Mouse (Mus musculus) megakaryocyte, embryonic 14.5 days (primary cell): ENCODE results near the gene Nptx2. TPM values are rescaled to one million over a fixed set of nuclear protein-coding genes. Genes with fewer than 3 reads are reported as not detected.

Experiments used
- H3K27me3 ChIP-seq: replicated peaks from 2 replicates; pipeline ENCODE3; 2012; ENCODE audit warnings: inconsistent platforms
- H3K36me3 ChIP-seq: replicated peaks from 2 replicates; pipeline ENCODE3; 2012; ENCODE audit warnings: low read length, inconsistent platforms, mixed read lengths
- H3K4me1 ChIP-seq: 2 replicates; pipeline ENCODE4 v1.6.1; 2012; ENCODE audit warnings: inconsistent platforms
- H3K4me3 ChIP-seq: replicated peaks from 2 replicates; pipeline ENCODE3; 2012; ENCODE audit warnings: moderate library complexity, mild to moderate bottlenecking, inconsistent platforms
- H3K9me3 ChIP-seq: 2 replicates; pipeline ENCODE4 v1.6.1; 2012; ENCODE audit warnings: inconsistent platforms
- FLI1 ChIP-seq: IDR thresholded peaks from 2 replicates; pipeline ENCODE4 v1.6.1; 2012; ENCODE audit warnings: low read length, inconsistent platforms, mixed read lengths
- GATA1 ChIP-seq: IDR thresholded peaks from 3 replicates; pipeline ENCODE4 v1.6.1; 2012; ENCODE audit warnings: mixed read lengths, low read length, inconsistent platforms, borderline replicate concordance
- polyA plus RNA-seq: library from polyadenylated mRNA; stranded (reverse); fragments of >175 nt; gene quantifications from 2 replicates; pipeline ENCODE4 v1.2.3, GENCODE M21; 2012; ENCODE audit warnings: low replicate concordance; ENCODE audit not compliant: insufficient read depth

Gene Nptx2
- polyA plus RNA-seq, 1 experiment = not detected

DNA sequence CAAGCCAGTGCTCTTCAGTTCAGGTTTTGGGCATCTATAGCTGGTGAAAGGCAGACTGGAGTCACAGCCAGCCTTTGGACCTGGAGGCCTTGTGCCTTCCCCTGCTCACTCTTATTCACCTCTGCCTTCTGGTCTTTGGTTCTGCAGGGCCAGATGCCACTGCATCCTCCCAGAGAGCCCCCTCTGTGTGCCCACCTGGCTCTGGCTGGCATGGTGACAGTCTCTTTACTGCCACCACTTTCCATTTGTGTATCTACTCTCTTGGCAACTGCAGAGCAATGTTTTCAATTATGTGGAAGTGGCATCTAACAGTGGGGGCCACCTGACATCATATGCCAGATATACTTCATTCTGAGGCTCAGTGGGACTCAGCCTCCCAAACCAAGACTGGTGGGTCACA is 12.8 kb downstream of the Nptx2 start:
- no peaks in the 10 kb centered on the region for H3K36me3 ChIP-seq
- H3K27me3 ChIP-seq = no peaks in the 10 kb centered on the region
- H3K4me1 ChIP-seq = no peaks in the 10 kb centered on the region
- H3K4me3 ChIP-seq = no peak overlapping the region
- TF ChIP-seq GATA1 (no peak), FLI1 (no peak)
- H3K9me3 ChIP-seq = peaks cover 25% of the 10 kb centered on the region; the same call in 1 of the 2 replicates

DNA sequence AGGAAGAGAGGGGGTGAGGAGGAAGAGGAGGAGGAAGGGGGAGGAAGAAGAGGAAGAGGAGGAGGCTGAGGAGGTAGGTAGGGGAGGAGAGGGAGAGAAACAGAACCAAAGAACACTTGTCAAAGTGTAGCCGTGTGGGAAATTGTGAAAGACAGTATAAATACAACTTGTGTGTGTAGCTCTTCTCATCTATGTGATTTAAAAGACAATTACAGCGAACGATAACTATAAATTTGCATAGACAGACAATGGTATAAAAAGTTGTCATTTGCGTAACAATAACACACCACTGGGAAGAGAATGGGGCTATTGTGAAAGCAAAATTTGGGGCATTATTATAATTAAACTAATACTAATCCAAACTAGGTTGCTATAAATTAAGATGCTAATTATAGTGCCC is 20.0 kb downstream of the Nptx2 start:
- H3K9me3 ChIP-seq = peaks cover 8% of the 10 kb centered on the region; the same call in 1 of the 2 replicates
- H3K27me3 ChIP-seq = no peaks in the 10 kb centered on the region
- no peaks in the 10 kb centered on the region for H3K4me1 ChIP-seq

DNA sequence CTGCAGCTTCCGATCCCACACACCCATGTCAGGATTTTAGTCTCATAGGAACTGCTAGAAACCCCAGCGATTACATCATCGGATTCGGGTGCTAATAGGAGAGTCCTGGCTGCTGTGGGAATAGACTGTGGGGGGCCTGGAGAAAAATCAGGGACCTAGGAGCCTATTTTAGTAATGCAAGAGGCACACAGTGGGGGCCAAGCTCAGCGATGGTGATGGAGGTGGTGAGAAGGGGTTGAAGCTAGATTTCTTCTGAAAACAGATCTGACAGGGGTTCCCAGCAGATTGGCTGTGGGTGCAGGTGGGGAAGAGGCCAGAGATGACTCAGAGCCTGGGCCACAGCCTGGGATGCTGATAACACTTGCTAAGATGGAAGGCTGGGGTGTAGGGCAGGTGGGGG is 39.4 kb downstream of the Nptx2 start:
- Histone ChIP-seq H3K4me3 (no peak overlapping the region), H3K27me3 (no peaks in the 10 kb centered on the region), H3K4me1 (no peaks in the 10 kb centered on the region), H3K9me3 (peaks cover 83% of the 10 kb centered on the region), H3K36me3 (no peaks in the 10 kb centered on the region)
- TF ChIP-seq GATA1 (no peak), FLI1 (no peak)

More for the DNA sequence above, 20.0 kb downstream of the Nptx2 start:
- no peak for TF ChIP-seq GATA1
- no peak for TF ChIP-seq FLI1
- Histone ChIP-seq H3K4me3 (no peak overlapping the region), H3K36me3 (no peaks in the 10 kb centered on the region)

DNA sequence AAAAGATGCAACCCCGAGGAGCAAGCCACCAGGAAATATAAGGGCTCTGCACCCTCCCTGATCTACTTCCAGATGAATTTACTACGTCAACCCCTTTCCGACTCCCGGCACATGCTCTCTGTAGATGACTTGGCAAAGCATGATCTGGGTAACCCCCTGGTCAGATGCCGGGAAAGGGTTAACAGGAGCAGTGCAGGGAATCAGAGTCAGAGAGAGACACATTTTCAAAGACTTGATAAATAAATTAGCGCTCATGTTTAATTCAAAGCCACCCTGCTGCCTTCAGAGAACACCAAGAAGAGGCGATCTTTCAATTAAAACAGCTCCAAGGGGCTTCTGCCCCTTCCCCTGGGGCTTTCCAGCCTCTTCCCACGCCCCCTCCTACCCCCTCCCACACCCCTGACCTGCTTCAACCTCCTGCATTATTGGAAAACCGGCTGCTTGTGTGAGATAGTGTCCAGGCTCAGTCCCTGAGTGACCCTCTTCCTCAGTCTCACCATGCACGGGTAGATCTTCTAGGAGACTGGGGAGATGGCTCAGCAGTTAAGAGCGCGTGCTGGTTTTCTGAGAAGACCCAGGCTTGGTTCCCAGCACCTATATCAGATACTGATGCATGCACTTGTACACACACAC is 45.7 kb downstream of the Nptx2 start:
- H3K36me3 ChIP-seq = no peaks in the 10 kb centered on the region
- no peaks in the 10 kb centered on the region for H3K27me3 ChIP-seq
- H3K9me3 ChIP-seq = peaks cover 83% of the 10 kb centered on the region
- H3K4me3 ChIP-seq = no peak overlapping the region
- TF ChIP-seq FLI1 (no peak), GATA1 (no peak)
- H3K4me1 ChIP-seq = no peaks in the 10 kb centered on the region

DNA sequence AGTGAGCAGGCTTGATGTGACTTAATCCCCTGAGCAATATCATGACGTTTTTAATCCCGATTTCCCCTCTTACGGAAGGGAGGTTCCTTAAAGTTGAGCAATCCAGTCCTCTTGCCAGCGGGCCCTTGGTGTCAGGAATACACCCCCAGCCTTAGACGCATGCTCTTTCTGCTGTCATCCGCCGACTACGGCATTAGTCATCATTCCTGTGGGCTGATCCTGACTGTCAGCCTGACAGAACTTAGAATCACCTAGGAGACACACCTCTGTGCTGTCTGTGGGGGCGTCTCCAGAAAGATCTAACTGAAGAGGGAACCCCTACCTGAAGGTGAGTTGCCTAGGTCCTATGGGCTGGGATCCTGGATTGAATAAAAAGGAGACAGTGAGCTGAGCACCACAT is 49.1 kb downstream of the Nptx2 start:
- no peaks in the 10 kb centered on the region for H3K36me3 ChIP-seq
- peaks cover 75% of the 10 kb centered on the region for H3K9me3 ChIP-seq
- TF ChIP-seq FLI1 = no peak
- TF ChIP-seq GATA1 = no peak
- H3K4me1 ChIP-seq = no peaks in the 10 kb centered on the region
- H3K4me3 ChIP-seq = peak overlapping the region; percentile 46
- no peaks in the 10 kb centered on the region for H3K27me3 ChIP-seq

Other genes with a start within 250 kb of the Nptx2 start
- gene Baiap2l1, start 187.8 kb upstream of the Nptx2 start, polyA plus RNA-seq = not detected in 2 replicates
- not detected in 2 replicates for gene Tmem130, start 215.9 kb downstream of the Nptx2 start, polyA plus RNA-seq
- 20.5 and 43.0 TPM in 2 replicates for gene Trrap, start 221.8 kb downstream of the Nptx2 start, polyA plus RNA-seq